Mouse (Mus musculus): Measurements from ENCODE around the gene Degs2. TPM values are rescaled to one million over a fixed set of nuclear protein-coding genes. Genes with fewer than 3 reads are reported as not detected.

Gene Degs2
- polyA plus RNA-seq (2014; fragmentation: Nextera tagmentation; extraction: Ambion mirVana): 0.54 and 1.2 TPM in 2 replicates

- Histone ChIP-seq H3K4me1 (ENCODE audit: control insufficient read depth, insufficient read depth, low read length) (peaks cover 15% of the 10 kb centered on the region), H3K4me3 (ENCODE audit: low read depth, low read length) (peak within 1 kb of the TSS; percentile 37), H3K27ac (ENCODE audit: low read depth, low read length) (no peak within 1 kb of the TSS), H3K9me3 (replicated peaks; ENCODE audit: control insufficient read depth, low read length) (no peaks in the 10 kb centered on the region), H3K27me3 (ENCODE audit: control insufficient read depth, insufficient read depth, low read length) (peaks cover 49% of the 10 kb centered on the region), H3K9ac (ENCODE audit: low read depth, low read length) (no peak within 1 kb of the TSS), H3K4me2 (peak within 1 kb of the TSS; percentile 68), H3K36me3 (ENCODE audit: control insufficient read depth, insufficient read depth, low read length) (no peaks in the 10 kb centered on the region)
- ATAC-seq (replicated peaks; ENCODE audit: insufficient number of reproducible peaks, low FRiP score, low TSS enrichment): 0 out of 2 replicates have a peak, but pooled peaks have one; percentile 20
- WGBS (ENCODE audit: insufficient replicate concordance): 1% methylated on average over 32 of the region's 32 CpGs
These were observed at the start of gene Degs2 for GRCm38 (mm10) chr12:108702185-108702584. Gene Degs2 (minus strand): TSS chr12:108702315.

DNA sequence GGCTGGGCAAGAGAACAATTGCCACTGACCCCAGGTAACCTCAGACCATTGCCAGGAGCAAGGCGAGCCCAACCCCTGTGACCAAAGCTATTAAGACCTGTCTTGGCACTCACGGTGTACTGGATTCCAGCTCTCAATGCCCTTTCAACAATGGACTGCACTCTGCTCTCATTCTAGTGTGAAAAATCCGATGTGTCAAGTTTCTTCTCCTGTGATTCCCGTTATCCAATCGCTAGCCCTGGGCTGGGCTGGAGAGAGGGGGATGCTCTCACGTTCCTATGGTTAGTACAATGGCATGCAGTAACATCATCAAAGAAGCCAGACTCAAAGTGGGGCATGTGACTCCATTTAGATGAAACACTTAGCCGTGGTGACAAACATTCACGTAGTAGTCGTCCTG is 49.7 kb upstream of the Degs2 start:
- WGBS (ENCODE audit: insufficient replicate concordance): 57% methylated on average over 9 of the region's 9 CpGs

DNA sequence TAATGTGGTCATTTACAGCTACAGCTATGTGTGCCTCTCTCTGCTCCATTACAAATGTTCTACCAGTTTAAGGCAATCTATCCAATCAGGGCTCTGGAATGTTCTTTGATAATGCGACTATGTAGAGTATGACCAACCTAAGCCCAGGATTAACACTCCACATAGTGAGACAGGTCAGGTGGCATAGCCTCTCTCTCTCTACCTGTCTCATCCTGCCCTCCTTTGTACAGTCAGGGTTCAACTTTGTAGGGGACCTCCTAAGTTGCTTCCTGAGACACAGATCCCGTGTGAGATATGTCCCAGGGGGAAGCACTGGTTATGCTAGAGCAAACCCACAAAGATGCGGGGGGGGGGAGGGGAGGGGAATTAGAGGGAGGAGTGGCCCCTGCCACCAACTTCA is 48.1 kb upstream of the Degs2 start:
- H3K9ac ChIP-seq (ENCODE audit: low read depth, low read length): no peak overlapping the region
- H3K9me3 ChIP-seq (replicated peaks; ENCODE audit: control insufficient read depth, low read length): no peaks in the 10 kb centered on the region
- no peak for ATAC-seq (replicated peaks; ENCODE audit: insufficient number of reproducible peaks, low FRiP score, low TSS enrichment)
- no peaks in the 10 kb centered on the region for H3K27me3 ChIP-seq (ENCODE audit: control insufficient read depth, insufficient read depth, low read length)
- H3K36me3 ChIP-seq (ENCODE audit: control insufficient read depth, insufficient read depth, low read length): no peaks in the 10 kb centered on the region
- H3K27ac ChIP-seq (ENCODE audit: low read depth, low read length): no peak overlapping the region
- no peak overlapping the region for H3K4me2 ChIP-seq
- 66% methylated on average over 3 of the region's 3 CpGs for WGBS (ENCODE audit: insufficient replicate concordance)
- no peaks in the 10 kb centered on the region for H3K4me1 ChIP-seq (ENCODE audit: control insufficient read depth, insufficient read depth, low read length)
- no peak overlapping the region for H3K4me3 ChIP-seq (ENCODE audit: low read depth, low read length)

More for the DNA sequence above, 49.7 kb upstream of the Degs2 start:
- Histone ChIP-seq H3K9me3 (replicated peaks; ENCODE audit: control insufficient read depth, low read length) (no peaks in the 10 kb centered on the region), H3K27ac (ENCODE audit: low read depth, low read length) (no peak overlapping the region), H3K4me1 (ENCODE audit: control insufficient read depth, insufficient read depth, low read length) (no peaks in the 10 kb centered on the region), H3K9ac (ENCODE audit: low read depth, low read length) (no peak overlapping the region), H3K27me3 (ENCODE audit: control insufficient read depth, insufficient read depth, low read length) (no peaks in the 10 kb centered on the region), H3K4me2 (no peak overlapping the region), H3K36me3 (ENCODE audit: control insufficient read depth, insufficient read depth, low read length) (no peaks in the 10 kb centered on the region), H3K4me3 (ENCODE audit: low read depth, low read length) (no peak overlapping the region)
- no peak; the same call in 1 of the 2 replicates for ATAC-seq (replicated peaks; ENCODE audit: insufficient number of reproducible peaks, low FRiP score, low TSS enrichment)

DNA sequence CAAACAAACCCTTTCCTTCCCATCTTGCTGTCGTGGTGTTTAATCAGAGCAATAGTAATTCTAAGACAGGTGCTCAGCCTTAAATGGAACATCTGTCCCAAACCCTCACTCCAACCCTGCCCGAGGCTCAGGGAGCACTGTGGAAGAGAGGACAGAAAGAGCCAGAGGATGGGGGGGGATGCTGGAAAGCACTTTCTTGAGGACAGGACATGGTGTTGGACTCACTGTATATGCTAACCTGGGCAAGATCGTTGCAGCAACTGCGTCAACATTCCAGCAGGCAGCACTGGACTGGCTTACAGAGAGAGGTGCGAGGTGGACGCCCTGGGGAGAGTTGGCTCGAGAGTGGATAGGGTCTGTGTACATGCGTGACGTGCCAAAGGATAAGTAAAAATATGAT is 47.3 kb upstream of the Degs2 start:
- Histone ChIP-seq H3K27ac (ENCODE audit: low read depth, low read length) (no peak overlapping the region), H3K27me3 (ENCODE audit: control insufficient read depth, insufficient read depth, low read length) (no peaks in the 10 kb centered on the region), H3K4me3 (ENCODE audit: low read depth, low read length) (no peak overlapping the region), H3K9ac (ENCODE audit: low read depth, low read length) (no peak overlapping the region), H3K4me2 (no peak overlapping the region), H3K4me1 (ENCODE audit: control insufficient read depth, insufficient read depth, low read length) (no peaks in the 10 kb centered on the region), H3K36me3 (ENCODE audit: control insufficient read depth, insufficient read depth, low read length) (no peaks in the 10 kb centered on the region), H3K9me3 (replicated peaks; ENCODE audit: control insufficient read depth, low read length) (no peaks in the 10 kb centered on the region)
- no peak for ATAC-seq (replicated peaks; ENCODE audit: insufficient number of reproducible peaks, low FRiP score, low TSS enrichment)
- 82% methylated on average over 9 of the region's 9 CpGs for WGBS (ENCODE audit: insufficient replicate concordance)

- H3K4me1 ChIP-seq (ENCODE audit: control insufficient read depth, insufficient read depth, low read length): no peaks in the 10 kb centered on the region
- H3K4me3 ChIP-seq (ENCODE audit: low read depth, low read length): no peak overlapping the region
- no peaks in the 10 kb centered on the region for H3K36me3 ChIP-seq (ENCODE audit: control insufficient read depth, insufficient read depth, low read length)
- H3K4me2 ChIP-seq: no peak overlapping the region
- H3K9ac ChIP-seq (ENCODE audit: low read depth, low read length): no peak overlapping the region
- H3K27me3 ChIP-seq (ENCODE audit: control insufficient read depth, insufficient read depth, low read length): no peaks in the 10 kb centered on the region
- WGBS (ENCODE audit: insufficient replicate concordance): 60% methylated on average over 6 of the region's 6 CpGs
- no peak for ATAC-seq (replicated peaks; ENCODE audit: insufficient number of reproducible peaks, low FRiP score, low TSS enrichment)
- no peaks in the 10 kb centered on the region for H3K9me3 ChIP-seq (replicated peaks; ENCODE audit: control insufficient read depth, low read length)
- H3K27ac ChIP-seq (ENCODE audit: low read depth, low read length): no peak overlapping the region
These were observed 46.9 kb upstream of the Degs2 start for GRCm38 (mm10) chr12:108749019-108749418.

DNA sequence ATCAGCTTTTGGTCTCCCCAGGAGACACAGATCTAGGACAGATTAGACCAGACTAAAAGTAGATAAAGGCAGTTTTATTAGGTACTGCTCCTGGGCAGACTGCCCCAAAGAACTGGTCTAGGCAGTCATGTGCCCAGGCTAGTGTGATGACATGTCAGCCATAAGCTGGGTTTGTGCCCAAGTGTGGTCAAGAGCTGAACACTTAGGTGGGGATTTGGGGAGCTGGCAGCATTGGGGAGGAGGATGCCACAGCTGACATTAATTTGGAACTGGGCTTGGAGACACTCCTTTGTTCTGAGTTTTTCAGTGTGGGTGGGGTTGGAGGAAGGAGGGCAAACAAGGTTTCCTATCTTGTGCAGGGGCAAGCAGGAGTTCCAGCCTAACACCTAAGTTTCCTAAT is 43.9 kb upstream of the Degs2 start:
- no peaks in the 10 kb centered on the region for H3K36me3 ChIP-seq (ENCODE audit: control insufficient read depth, insufficient read depth, low read length)
- H3K4me2 ChIP-seq: no peak overlapping the region
- H3K4me1 ChIP-seq (ENCODE audit: control insufficient read depth, insufficient read depth, low read length): no peaks in the 10 kb centered on the region
- no peak overlapping the region for H3K9ac ChIP-seq (ENCODE audit: low read depth, low read length)
- no peaks in the 10 kb centered on the region for H3K27me3 ChIP-seq (ENCODE audit: control insufficient read depth, insufficient read depth, low read length)
- H3K4me3 ChIP-seq (ENCODE audit: low read depth, low read length): no peak overlapping the region
- ATAC-seq (replicated peaks; ENCODE audit: insufficient number of reproducible peaks, low FRiP score, low TSS enrichment): no peak
- no peak overlapping the region for H3K27ac ChIP-seq (ENCODE audit: low read depth, low read length)
- H3K9me3 ChIP-seq (replicated peaks; ENCODE audit: control insufficient read depth, low read length): no peaks in the 10 kb centered on the region

DNA sequence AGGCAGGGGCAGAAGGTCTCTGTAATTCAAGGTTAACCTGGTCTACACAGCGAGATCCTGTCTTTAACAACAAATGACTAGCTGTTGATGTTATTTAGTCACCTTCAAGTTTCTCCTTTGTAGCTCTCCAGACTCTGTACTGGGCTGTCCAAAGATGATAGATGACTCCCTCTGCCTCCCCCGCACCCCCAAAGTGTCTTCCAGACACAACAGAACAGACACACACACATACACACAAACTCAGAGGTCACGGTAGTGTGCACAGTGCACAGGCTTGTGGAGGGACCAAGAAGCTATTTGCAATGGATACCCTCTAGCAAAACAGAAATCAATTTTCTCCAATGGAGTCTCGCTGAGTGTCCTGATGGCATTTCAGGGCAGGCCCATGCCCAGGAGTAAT is 40.1 kb upstream of the Degs2 start:
- no peaks in the 10 kb centered on the region for H3K36me3 ChIP-seq (ENCODE audit: control insufficient read depth, insufficient read depth, low read length)
- 83% methylated on average over 4 of the region's 4 CpGs for WGBS (ENCODE audit: insufficient replicate concordance)
- H3K4me2 ChIP-seq: no peak overlapping the region
- no peak overlapping the region for H3K27ac ChIP-seq (ENCODE audit: low read depth, low read length)
- H3K9me3 ChIP-seq (replicated peaks; ENCODE audit: control insufficient read depth, low read length): no peaks in the 10 kb centered on the region
- no peak for ATAC-seq (replicated peaks; ENCODE audit: insufficient number of reproducible peaks, low FRiP score, low TSS enrichment)
- H3K4me1 ChIP-seq (ENCODE audit: control insufficient read depth, insufficient read depth, low read length): no peaks in the 10 kb centered on the region
- no peak overlapping the region for H3K4me3 ChIP-seq (ENCODE audit: low read depth, low read length)
- no peaks in the 10 kb centered on the region for H3K27me3 ChIP-seq (ENCODE audit: control insufficient read depth, insufficient read depth, low read length)
- no peak overlapping the region for H3K9ac ChIP-seq (ENCODE audit: low read depth, low read length)

DNA sequence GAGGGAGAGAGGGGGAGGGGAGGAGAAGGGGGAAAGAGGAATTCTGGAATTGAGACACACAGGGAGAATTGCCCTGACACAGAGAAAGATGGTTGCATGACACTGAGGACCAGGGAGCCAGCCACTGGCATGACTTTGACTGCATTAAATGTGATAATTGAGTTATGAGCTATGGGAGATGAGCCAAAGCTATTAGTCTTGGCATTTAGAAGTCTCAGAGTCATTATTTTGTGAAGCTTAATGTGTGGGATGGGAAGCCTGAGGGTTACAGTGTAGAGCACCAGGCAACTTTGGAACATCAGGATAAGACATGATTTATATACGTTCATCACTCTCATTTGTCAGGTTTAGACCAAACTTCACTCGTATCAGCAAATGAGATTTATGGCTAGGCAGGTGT is 39.4 kb upstream of the Degs2 start:
- Histone ChIP-seq H3K27me3 (ENCODE audit: control insufficient read depth, insufficient read depth, low read length) (no peaks in the 10 kb centered on the region), H3K36me3 (ENCODE audit: control insufficient read depth, insufficient read depth, low read length) (no peaks in the 10 kb centered on the region), H3K27ac (ENCODE audit: low read depth, low read length) (no peak overlapping the region), H3K4me3 (ENCODE audit: low read depth, low read length) (no peak overlapping the region), H3K4me2 (no peak overlapping the region), H3K9ac (ENCODE audit: low read depth, low read length) (no peak overlapping the region), H3K9me3 (replicated peaks; ENCODE audit: control insufficient read depth, low read length) (no peaks in the 10 kb centered on the region), H3K4me1 (ENCODE audit: control insufficient read depth, insufficient read depth, low read length) (no peaks in the 10 kb centered on the region)
- WGBS (ENCODE audit: insufficient replicate concordance): 77% methylated on average over 2 of the region's 2 CpGs
- ATAC-seq (replicated peaks; ENCODE audit: insufficient number of reproducible peaks, low FRiP score, low TSS enrichment): no peak

GRCm38 (mm10) chr12:108738745-108739144 is 36.6 kb upstream of the Degs2 start:
- Histone ChIP-seq H3K4me2 (no peak overlapping the region), H3K4me3 (ENCODE audit: low read depth, low read length) (no peak overlapping the region), H3K9me3 (replicated peaks; ENCODE audit: control insufficient read depth, low read length) (no peaks in the 10 kb centered on the region), H3K36me3 (ENCODE audit: control insufficient read depth, insufficient read depth, low read length) (no peaks in the 10 kb centered on the region), H3K27me3 (ENCODE audit: control insufficient read depth, insufficient read depth, low read length) (no peaks in the 10 kb centered on the region), H3K4me1 (ENCODE audit: control insufficient read depth, insufficient read depth, low read length) (no peaks in the 10 kb centered on the region), H3K27ac (ENCODE audit: low read depth, low read length) (no peak overlapping the region), H3K9ac (ENCODE audit: low read depth, low read length) (no peak overlapping the region)
- 90% methylated on average over 12 of the region's 12 CpGs for WGBS (ENCODE audit: insufficient replicate concordance)
- ATAC-seq (replicated peaks; ENCODE audit: insufficient number of reproducible peaks, low FRiP score, low TSS enrichment): no peak

Measured in heart, embryonic 11.5 days (tissue).